ENCODE assay signal across 8 mouse cellular contexts in genomic region chrX:134585103-134586002, GRCm38 (mm10). TPM values are rescaled to one million over a fixed set of nuclear protein-coding genes. Genes with fewer than 3 reads are reported as not detected.
DNase-seq lines count a peak whose midpoint lies in the region; ATAC-seq and TF ChIP-seq lines count a peak whose summit lies in the region.

Gene Rpl36a, plus strand, starts transcription at chrX:134585654.

- no peaks in the 10 kb centered on the region for H3K27me3 ChIP-seq in kidney, embryonic 14.5 days (ENCODE audit: control insufficient read depth, insufficient read depth, low read length)
- H3K27me3 ChIP-seq in limb, embryonic 15.5 days: no peaks in the 10 kb centered on the region; the same call in 1 of the 2 replicates

- peak; percentile 94 for DNase-seq in A20 (ENCODE audit: low read depth, low spot score)
- peak; percentile 84 to 89 for DNase-seq in heart, adult 9 months (ENCODE audit: low spot score in 2 of 2)
- DNase-seq in monocyte, adult 2 months (ENCODE audit: low read depth in 1 of 2, low spot score in 2 of 2): peak; percentile 71 to 89
- DNase-seq in spleen, postnatal 36 days (ENCODE audit: low spot score in 2 of 2): peak; percentile 88 to 89

- H3K27ac ChIP-seq in bone marrow macrophage, adult 2 months (ENCODE audit: insufficient read depth, low read depth, low read length): peak within 1 kb of the TSS; percentile 94
- peak within 1 kb of the TSS; percentile 89 for H3K27ac ChIP-seq in embryonic fibroblast, embryonic 13.5 days (ENCODE audit: insufficient read depth, low read length)
- H3K27ac ChIP-seq in kidney, embryonic 14.5 days (ENCODE audit: low read depth, low read length): peak within 1 kb of the TSS; percentile 78
- H3K27ac ChIP-seq in limb, embryonic 15.5 days: peak within 1 kb of the TSS; percentile 90

- peaks cover 6% of the 10 kb centered on the region for H3K4me1 ChIP-seq in bone marrow macrophage, adult 2 months (ENCODE audit: control insufficient read depth, insufficient read depth, low read length)
- H3K4me1 ChIP-seq in embryonic fibroblast, embryonic 13.5 days (ENCODE audit: control insufficient read depth, insufficient read depth, low read length): no peaks in the 10 kb centered on the region
- no peaks in the 10 kb centered on the region for H3K4me1 ChIP-seq in kidney, embryonic 14.5 days (ENCODE audit: control insufficient read depth, insufficient read depth, low read length)
- H3K4me1 ChIP-seq in limb, embryonic 15.5 days: no peaks in the 10 kb centered on the region

- no peak for TF ChIP-seq CTCF in bone marrow macrophage, adult 2 months (IDR thresholded peaks at IDR 0.05; ENCODE audit: low read depth, low read length)
- TF ChIP-seq CTCF in embryonic fibroblast, embryonic 13.5 days (IDR thresholded peaks at IDR 0.05; ENCODE audit: borderline replicate concordance, insufficient read depth, low read length): 0 out of 2 replicates have a peak, but pooled peaks have one; percentile 24

- peak; percentile 98 for ATAC-seq in kidney, embryonic 14.5 days (ENCODE audit: low FRiP score, low TSS enrichment)
- peak; percentile 94 for ATAC-seq in limb, embryonic 15.5 days (ENCODE audit: insufficient number of reproducible peaks, low FRiP score, low TSS enrichment, low read depth)

- no peaks in the 10 kb centered on the region for H3K9me3 ChIP-seq in kidney, embryonic 14.5 days (ENCODE audit: control insufficient read depth, low read length)
- H3K9me3 ChIP-seq in limb, embryonic 15.5 days: no peaks in the 10 kb centered on the region

- WGBS in kidney, embryonic 14.5 days: 21% methylated on average over 45 of the region's 45 CpGs
- WGBS in limb, embryonic 15.5 days: 15% methylated on average over 45 of the region's 45 CpGs

- TF ChIP-seq POLR2A in bone marrow macrophage, adult 2 months (IDR thresholded peaks at IDR 0.05; ENCODE audit: borderline replicate concordance, low read depth, low read length): no peak
- peak; percentile 94 for TF ChIP-seq POLR2A in embryonic fibroblast, embryonic 13.5 days (IDR thresholded peaks at IDR 0.05; ENCODE audit: low read depth, low read length)

- H3K36me3 ChIP-seq in kidney, embryonic 14.5 days (ENCODE audit: control insufficient read depth, insufficient read depth, low read length): peaks cover 2% of the 10 kb centered on the region; the same call in 1 of the 2 replicates
- H3K36me3 ChIP-seq in limb, embryonic 15.5 days: peaks cover 8% of the 10 kb centered on the region; the same call in 1 of the 2 replicates

- peak within 1 kb of the TSS; percentile 43 for H3K4me2 ChIP-seq in kidney, embryonic 14.5 days (replicated peaks; ENCODE audit: low read depth, low read length)
- peak within 1 kb of the TSS; percentile 44 for H3K4me2 ChIP-seq in limb, embryonic 15.5 days

- peak within 1 kb of the TSS; percentile 78 for H3K9ac ChIP-seq in kidney, embryonic 14.5 days (ENCODE audit: low read depth, low read length)
- H3K9ac ChIP-seq in limb, embryonic 15.5 days: peak within 1 kb of the TSS; percentile 40

- peak within 1 kb of the TSS; percentile 98 for H3K4me3 ChIP-seq in bone marrow macrophage, adult 2 months (ENCODE audit: insufficient read depth, low read length)
- H3K4me3 ChIP-seq in embryonic fibroblast, embryonic 13.5 days (ENCODE audit: insufficient read depth, low read length): peak within 1 kb of the TSS; percentile 73
- H3K4me3 ChIP-seq in kidney, embryonic 14.5 days (ENCODE audit: low read length): peak within 1 kb of the TSS; percentile 55
- peak within 1 kb of the TSS; percentile 48 for H3K4me3 ChIP-seq in limb, embryonic 15.5 days

RNA-seq across cellular contexts. Expression of gene Rpl36a, which starts in this region (rescaled TPM):
- 520 and 660 TPM in 2 replicates for polyA plus RNA-seq in bone marrow macrophage, adult 2 months (2012; ENCODE audit: insufficient read depth, insufficient read length, missing spikeins)
- polyA plus RNA-seq in embryonic fibroblast, embryonic 13.5 days (2011; ENCODE audit: insufficient read length, low read depth, missing spikeins): 765 and 790 TPM in 2 replicates
- 515 and 711 TPM in 2 replicates for polyA plus RNA-seq in kidney, embryonic 14.5 days (2014; fragmentation: Nextera tagmentation; extraction: Ambion mirVana)
- 338 and 416 TPM in 2 replicates for polyA plus RNA-seq in limb, embryonic 15.5 days (2015; fragmentation: Nextera tagmentation; extraction: Ambion mirVana)

Comparison
In these comparisons a context has a peak if more than half of its experiments do, and no peak if none do; other contexts are left out.
1. Peak in every context shown above with its lines: DNase-seq, ATAC-seq, H3K4me3 ChIP-seq and H3K27ac ChIP-seq.
2. H3K4me3 ChIP-seq: peak in every context shown above with its lines; median percentile 98 in bone marrow macrophage, adult 2 months; 73 in embryonic fibroblast, embryonic 13.5 days; 55 in kidney, embryonic 14.5 days; 48 in limb, embryonic 15.5 days.